8 mouse cellular contexts compared by ENCODE assay signal in the genomic region with DNA sequence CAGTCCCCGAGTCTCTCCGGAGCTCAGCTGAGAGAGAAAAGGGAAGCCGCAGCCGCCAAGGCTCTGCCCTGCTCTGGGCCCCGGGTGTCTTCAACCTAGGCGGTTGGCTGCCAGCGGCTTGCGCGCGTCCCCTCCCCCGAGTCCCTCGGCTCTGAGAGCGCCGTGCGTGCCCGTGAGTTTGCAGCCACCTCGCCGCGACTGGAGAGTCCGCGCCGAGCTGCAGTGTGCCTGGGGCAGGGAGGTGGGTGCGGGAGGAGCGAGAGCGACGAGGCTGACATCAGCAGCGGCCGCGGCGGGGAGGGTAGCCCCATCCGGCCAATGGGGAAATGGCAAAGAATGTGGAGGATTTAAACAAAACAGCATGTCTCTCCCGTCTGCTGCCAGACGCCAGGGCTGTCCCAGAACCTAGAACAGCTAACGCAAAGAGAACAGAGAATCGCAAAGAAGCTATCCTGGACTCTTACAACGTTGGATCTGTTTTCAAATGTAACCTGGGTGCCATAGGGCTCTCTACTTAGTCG. TPM values are rescaled to one million over a fixed set of nuclear protein-coding genes. Genes with fewer than 3 reads are reported as not detected.
A peak's percentile ranks its signal among the peaks of the same experiment; 100 is the strongest.
DNase-seq lines count a peak whose midpoint lies in the region; TF ChIP-seq lines count a peak whose summit lies in the region.

A gene (minus strand): TSS at position 179 of the 521 bp plus-strand sequence.

- peak; percentile 89 for TF ChIP-seq POLR2A in cortical plate, adult 2 months (IDR thresholded peaks at IDR 0.05; ENCODE audit: extremely low read depth, insufficient read depth, low read length)

- H3K9me3 ChIP-seq in megakaryocyte, embryonic 14.5 days: no peaks in the 10 kb centered on the region

- no peaks in the 10 kb centered on the region for H3K36me3 ChIP-seq in megakaryocyte, embryonic 14.5 days (replicated peaks; ENCODE audit: low read length)

- H3K27ac ChIP-seq in cortical plate, adult 2 months (ENCODE audit: insufficient read depth, low read length): peak within 1 kb of the TSS; percentile 84

- TF ChIP-seq CTCF in cortical plate, adult 2 months (IDR thresholded peaks at IDR 0.05; ENCODE audit: extremely low read depth, insufficient read depth, low read length): no peak

- peaks cover 1% of the 10 kb centered on the region; the same call in 1 of the 2 replicates for H3K4me1 ChIP-seq in cortical plate, adult 2 months (ENCODE audit: control insufficient read depth, insufficient read depth, low read length)
- peaks cover 46% of the 10 kb centered on the region for H3K4me1 ChIP-seq in megakaryocyte, embryonic 14.5 days

- H3K4me3 ChIP-seq in cortical plate, adult 2 months (ENCODE audit: insufficient read depth, low read length): peak within 1 kb of the TSS; percentile 96
- H3K4me3 ChIP-seq in megakaryocyte, embryonic 14.5 days (replicated peaks): peak within 1 kb of the TSS; percentile 98

- H3K27me3 ChIP-seq in megakaryocyte, embryonic 14.5 days (replicated peaks): no peaks in the 10 kb centered on the region

- DNase-seq in adipocyte (ENCODE audit: low spot score): peak; percentile 58
- peak; percentile 52 to 61 for DNase-seq in gastrocnemius, adult 8-10 months (ENCODE audit: low spot score in 2 of 2)
- DNase-seq in induced T-regulatory cell, adult 2 months (ENCODE audit: low read depth): peak; percentile 92
- DNase-seq in left cerebral cortex, adult 9 months (ENCODE audit: low spot score in 2 of 2): peak; percentile 52 to 88
- peak; percentile 83 to 84 for DNase-seq in right cerebral cortex, adult 2 months (ENCODE audit: low spot score in 2 of 2)
- peak; percentile 88 for DNase-seq in urinary bladder, postnatal 14 days (ENCODE audit: low spot score)

RNA-seq across cellular contexts. Expression of the gene that starts here (rescaled TPM):
- polyA plus RNA-seq in cortical plate, adult 2 months (2012; rRNA removed): 34.7 and 35.6 TPM in 2 replicates
- 10 to 100 TPM; 54.3 to 72.7 (median 61.5) TPM for total RNA-seq in gastrocnemius, adult 8-10 months (2022)
- polyA plus RNA-seq in megakaryocyte, embryonic 14.5 days (2012; ENCODE audit: insufficient read depth, low replicate concordance): 1.4 and 5.1 TPM in 2 replicates

Comparison
In these comparisons a context has a peak if more than half of its experiments do, and no peak if none do; other contexts are left out.
1. Peak in every context shown above with its lines: DNase-seq, H3K4me3 ChIP-seq and H3K27ac ChIP-seq.